Mouse (Mus musculus) intestine, embryonic 14.5 days (tissue): ENCODE measurements at regions not wholly inside any gene's neighbourhood (a gene's known extent, or its start where the extent isn't known, plus 50 kb on each side); places are given as distances from the start of the nearest gene placed in this dataset.

ENCODE experiments used
- ATAC-seq: fragments of 200-750 bp; cut with Nextera tagmentation; replicated peaks from 2 replicates; pipeline ENCODE4 v1.8.0; 2017; ENCODE audit warnings: low read depth, moderate number of reproducible peaks, moderate TSS enrichment, moderate library complexity; ENCODE audit not compliant: low FRiP score, low TSS enrichment
- DNase-seq: peaks from one replicate; pipeline ENCODE4 v3.0.0-alpha.2; 2018; ENCODE audit warnings: low spot score
- H3K27ac ChIP-seq: fragments of 300-500 bp; sonication (generic); 2 replicates; pipeline ENCODE4 v1.5.1; 2014; ENCODE audit warnings: low read depth, mild to moderate bottlenecking, control low read depth
- H3K27me3 ChIP-seq: fragments of 300-500 bp; sonication (generic); replicated peaks from 2 replicates; pipeline ENCODE4 v1.6.1; 2014; ENCODE audit warnings: low read length, control low read depth; ENCODE audit not compliant: control insufficient read depth, insufficient read depth
- H3K36me3 ChIP-seq: fragments of 300-500 bp; sonication (generic); 2 replicates; pipeline ENCODE4 v1.6.1; 2014; ENCODE audit warnings: low read length, control low read depth; ENCODE audit not compliant: control insufficient read depth, insufficient read depth
- H3K4me1 ChIP-seq: fragments of 300-500 bp; sonication (generic); replicated peaks from 2 replicates; pipeline ENCODE4 v1.6.1; 2014; ENCODE audit warnings: low read length, control low read depth, mixed read lengths; ENCODE audit not compliant: control insufficient read depth, insufficient read depth
- H3K4me2 ChIP-seq: fragments of 300-500 bp; sonication (generic); 2 replicates; pipeline ENCODE4 v1.6.1; 2014; ENCODE audit warnings: low read length
- H3K4me3 ChIP-seq: fragments of 300-500 bp; sonication (generic); 2 replicates; pipeline ENCODE4 v1.5.1; 2014; ENCODE audit warnings: low read depth, low read length, control low read depth, mixed read lengths
- H3K9ac ChIP-seq: fragments of 300-500 bp; sonication (generic); 2 replicates; pipeline ENCODE4 v1.6.1; 2014; ENCODE audit warnings: mild to moderate bottlenecking, low read length
- H3K9me3 ChIP-seq: fragments of 300-500 bp; sonication (generic); 2 replicates; pipeline ENCODE4 v1.6.1; 2016; ENCODE audit warnings: low read length, control low read depth; ENCODE audit not compliant: control insufficient read depth
- WGBS: fragments of 180-500 bp; shearing (Covaris S2); extraction: QIAGEN DNeasy Blood & Tissue Kit; methylation state at CpG from one replicate; pipeline ENCODE4 v1.1.7; 2014; 5-methylcytosine and 5-hydroxymethylcytosine counted together

- no peaks in the 10 kb centered on the region for H3K36me3 ChIP-seq
- H3K27me3 ChIP-seq: no peaks in the 10 kb centered on the region
- no peak for DNase-seq
- no peak overlapping the region for H3K4me3 ChIP-seq
- no peak for ATAC-seq
- H3K4me1 ChIP-seq: peaks cover 6% of the 10 kb centered on the region; the same call in 1 of the 2 replicates
- 74% methylated on average over 3 of the region's 3 CpGs for WGBS
- H3K27ac ChIP-seq: no peak overlapping the region
- H3K9me3 ChIP-seq: no peaks in the 10 kb centered on the region
- no peak overlapping the region for H3K4me2 ChIP-seq
- H3K9ac ChIP-seq: no peak overlapping the region
Measured at GRCm38 (mm10) chr3:79996803-79997202, 112.5 kb downstream of the Fam198b start.

GRCm38 (mm10) chr3:80002335-80002734 is 118.0 kb downstream of the Fam198b start:
- ATAC-seq (no peak), DNase-seq (no peak)
- no peaks in the 10 kb centered on the region for H3K9me3 ChIP-seq
- no peaks in the 10 kb centered on the region for H3K36me3 ChIP-seq
- no peak overlapping the region for H3K4me3 ChIP-seq
- no peak overlapping the region for H3K9ac ChIP-seq
- no peak overlapping the region for H3K4me2 ChIP-seq
- no peaks in the 10 kb centered on the region for H3K4me1 ChIP-seq
- no peaks in the 10 kb centered on the region for H3K27me3 ChIP-seq
- WGBS: 87% methylated on average over 6 of the region's 6 CpGs
- H3K27ac ChIP-seq: no peak overlapping the region

- H3K27ac ChIP-seq: no peak overlapping the region
- H3K9ac ChIP-seq: no peak overlapping the region
- H3K36me3 ChIP-seq: no peaks in the 10 kb centered on the region
- ATAC-seq: no peak
- no peak overlapping the region for H3K4me3 ChIP-seq
- H3K27me3 ChIP-seq: no peaks in the 10 kb centered on the region
- WGBS: 52% methylated on average over 5 of the region's 5 CpGs
- H3K9me3 ChIP-seq: no peaks in the 10 kb centered on the region
- DNase-seq: no peak
- H3K4me2 ChIP-seq: no peak overlapping the region
- H3K4me1 ChIP-seq: no peaks in the 10 kb centered on the region
Measured at GRCm38 (mm10) chr3:80003300-80004090, 119.2 kb downstream of the Fam198b start.

- Histone ChIP-seq H3K27ac (no peak overlapping the region), H3K36me3 (no peaks in the 10 kb centered on the region), H3K4me1 (no peaks in the 10 kb centered on the region), H3K27me3 (no peaks in the 10 kb centered on the region), H3K4me3 (no peak overlapping the region), H3K9me3 (no peaks in the 10 kb centered on the region), H3K9ac (no peak overlapping the region), H3K4me2 (no peak overlapping the region)
- ATAC-seq (no peak), DNase-seq (no peak)
- WGBS: 88% methylated on average over 3 of the region's 3 CpGs
Measured at GRCm38 (mm10) chr3:80004556-80004955, 120.2 kb downstream of the Fam198b start.

GRCm38 (mm10) chr3:80004966-80005365 is 120.6 kb downstream of the Fam198b start:
- Histone ChIP-seq H3K27ac (no peak overlapping the region), H3K9ac (no peak overlapping the region), H3K9me3 (no peaks in the 10 kb centered on the region), H3K36me3 (no peaks in the 10 kb centered on the region), H3K27me3 (no peaks in the 10 kb centered on the region), H3K4me2 (no peak overlapping the region), H3K4me1 (no peaks in the 10 kb centered on the region), H3K4me3 (no peak overlapping the region)
- DNase-seq (no peak), ATAC-seq (no peak)
- WGBS: 82% methylated on average over 3 of the region's 3 CpGs

- DNase-seq (no peak), ATAC-seq (no peak)
- Histone ChIP-seq H3K27me3 (no peaks in the 10 kb centered on the region), H3K4me1 (no peaks in the 10 kb centered on the region), H3K9me3 (no peaks in the 10 kb centered on the region), H3K27ac (no peak overlapping the region; the same call in 1 of the 2 replicates), H3K9ac (no peak overlapping the region), H3K4me2 (no peak overlapping the region), H3K36me3 (no peaks in the 10 kb centered on the region), H3K4me3 (no peak overlapping the region)
- 78% methylated on average over 5 of the region's 5 CpGs for WGBS
Measured at GRCm38 (mm10) chr3:80005371-80005770, 121.0 kb downstream of the Fam198b start.

- ATAC-seq (no peak), DNase-seq (no peak)
- Histone ChIP-seq H3K9me3 (no peaks in the 10 kb centered on the region), H3K9ac (no peak overlapping the region), H3K4me1 (no peaks in the 10 kb centered on the region), H3K27ac (no peak overlapping the region), H3K4me2 (no peak overlapping the region), H3K36me3 (no peaks in the 10 kb centered on the region), H3K27me3 (no peaks in the 10 kb centered on the region), H3K4me3 (no peak overlapping the region)
- 65% methylated on average over 5 of the region's 5 CpGs for WGBS
Measured at GRCm38 (mm10) chr3:80006263-80006662, 121.9 kb downstream of the Fam198b start.

- no peak overlapping the region for H3K4me2 ChIP-seq
- 90% methylated on average over 4 of the region's 4 CpGs for WGBS
- no peaks in the 10 kb centered on the region for H3K9me3 ChIP-seq
- H3K27ac ChIP-seq: no peak overlapping the region
- no peak for ATAC-seq
- H3K9ac ChIP-seq: no peak overlapping the region
- no peak for DNase-seq
- no peak overlapping the region for H3K4me3 ChIP-seq
- no peaks in the 10 kb centered on the region for H3K4me1 ChIP-seq
- H3K36me3 ChIP-seq: no peaks in the 10 kb centered on the region
- no peaks in the 10 kb centered on the region for H3K27me3 ChIP-seq
Measured at GRCm38 (mm10) chr3:80007006-80007405, 122.7 kb downstream of the Fam198b start.

GRCm38 (mm10) chr3:80009275-80009674 is 124.9 kb downstream of the Fam198b start:
- Histone ChIP-seq H3K27ac (no peak overlapping the region), H3K27me3 (no peaks in the 10 kb centered on the region), H3K36me3 (no peaks in the 10 kb centered on the region), H3K4me3 (no peak overlapping the region), H3K9ac (no peak overlapping the region), H3K9me3 (no peaks in the 10 kb centered on the region), H3K4me1 (no peaks in the 10 kb centered on the region), H3K4me2 (no peak overlapping the region)
- no peak for DNase-seq
- no peak for ATAC-seq
- WGBS: 71% methylated on average over 1 of the region's 1 CpGs
